Comparison of ENCODE assay signal across 24 mouse cellular contexts in genomic region chr7:114216908-114217307, GRCm38 (mm10).
"Had no signal": no experiment of that assay in that cellular context is flagged by ENCODE, and none has a peak within 500 bp of the region (broad histone marks: within the 10 kb centered on the region; RNA-seq: fewer than 3 reads in every experiment).

No protein-coding gene starts in this region.

- H3K27me3 ChIP-seq: heart, embryonic 13.5 days; heart, embryonic 15.5 days; hindbrain, embryonic 13.5 days; hindbrain, embryonic 15.5 days; kidney, embryonic 15.5 days; limb, embryonic 12.5 days had no signal

- DNase-seq: gastrocnemius, adult 2 months; gastrocnemius, postnatal 10 days; gastrocnemius, postnatal 25 days; heart, adult 18-20 months; heart, postnatal 14 days; heart, postnatal 36 days; kidney, adult 11 months; kidney, adult 2 months; kidney, adult 9 months; kidney, postnatal 14 days; kidney, postnatal 36 days; layer of hippocampus, adult 9-11 months had no signal

- H3K27ac ChIP-seq: gastrocnemius, adult 2 months; heart, embryonic 10.5 days; heart, embryonic 13.5 days; heart, embryonic 15.5 days; hindbrain, embryonic 13.5 days; hindbrain, embryonic 15.5 days; hindbrain, postnatal 0 days; kidney, embryonic 15.5 days; kidney, postnatal 0 days; left cerebral cortex, adult 2 months; limb, embryonic 10.5 days; limb, embryonic 12.5 days had no signal

- H3K9me3 ChIP-seq: heart, embryonic 10.5 days; heart, embryonic 13.5 days; heart, embryonic 15.5 days; hindbrain, embryonic 13.5 days; hindbrain, embryonic 15.5 days; kidney, embryonic 15.5 days; limb, embryonic 10.5 days; limb, embryonic 12.5 days had no signal

- H3K4me1 ChIP-seq: heart, embryonic 10.5 days; heart, embryonic 13.5 days; heart, embryonic 15.5 days; hindbrain, embryonic 13.5 days; hindbrain, embryonic 15.5 days; kidney, embryonic 15.5 days; limb, embryonic 10.5 days; limb, embryonic 12.5 days had no signal

- ATAC-seq: hindbrain, postnatal 0 days; intestine, embryonic 16.5 days had no signal

- H3K4me3 ChIP-seq: gastrocnemius, adult 2 months; heart, embryonic 10.5 days; heart, embryonic 13.5 days; heart, embryonic 15.5 days; hindbrain, embryonic 13.5 days; hindbrain, embryonic 15.5 days; kidney, embryonic 15.5 days; left cerebral cortex, adult 2 months; limb, embryonic 10.5 days; limb, embryonic 12.5 days had no signal

- H3K9ac ChIP-seq: heart, embryonic 13.5 days; heart, embryonic 15.5 days; hindbrain, embryonic 13.5 days; hindbrain, embryonic 15.5 days; kidney, embryonic 15.5 days; limb, embryonic 12.5 days had no signal

- H3K4me2 ChIP-seq: heart, embryonic 13.5 days; heart, embryonic 15.5 days; hindbrain, embryonic 13.5 days; hindbrain, embryonic 15.5 days; kidney, embryonic 15.5 days; limb, embryonic 12.5 days had no signal
